Mouse (Mus musculus): ENCODE data around the gene Vmn1r101.
"Not testable (repeated sequence)": the region's sequence is repeated elsewhere in the genome, so short reads cannot be mapped to it uniquely, and the experiment has no call there.

DNA sequence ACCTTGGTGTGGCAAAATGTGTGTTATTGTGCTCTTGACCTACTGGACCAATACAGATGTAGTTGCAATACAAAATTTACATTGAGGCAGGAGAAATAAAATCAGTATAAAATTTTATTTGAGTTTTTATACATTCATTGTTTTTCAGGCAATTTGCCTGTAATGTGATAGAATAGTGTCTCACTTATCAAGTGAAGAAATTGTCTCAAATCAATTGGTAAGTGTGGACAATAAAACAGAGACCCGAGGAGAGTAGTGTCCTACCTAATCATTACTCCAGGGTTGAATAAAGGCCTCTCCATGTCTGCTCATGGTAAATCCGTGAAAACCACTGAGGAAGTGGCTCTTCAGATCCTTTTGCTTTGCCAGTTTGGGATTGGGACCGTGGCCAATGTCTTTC lies 24.8 kb downstream of the Vmn1r101 start, which contains the start of gene Vmn1r100:
- not testable (repeated sequence) for TF ChIP-seq GATA1, TAL1 (IDR thresholded peaks at IDR 0.05; ENCODE audit: low read length)
